ENCODE assay signal across 9 mouse cellular contexts in genomic region chr8:13455295-13455694, GRCm38 (mm10). TPM values are rescaled to one million over a fixed set of nuclear protein-coding genes. Genes with fewer than 3 reads are reported as not detected.
A peak's percentile ranks its signal among the peaks of the same experiment; 100 is the strongest.
DNase-seq lines count a peak whose midpoint lies in the region; ATAC-seq and TF ChIP-seq lines count a peak whose summit lies in the region.
"Had no signal": no experiment of that assay in that cellular context is flagged by ENCODE, and none has a peak within 500 bp of the region (broad histone marks: within the 10 kb centered on the region; RNA-seq: fewer than 3 reads in every experiment).

No protein-coding gene starts in this region.

- peaks cover 2% of the 10 kb centered on the region; the same call in 1 of the 2 replicates for H3K27me3 ChIP-seq in heart, embryonic 11.5 days (ENCODE audit: control insufficient read depth, insufficient read depth, low read length)
- no peaks in the 10 kb centered on the region for H3K27me3 ChIP-seq in MEL (ENCODE audit: control insufficient read depth in 1 of 2, insufficient read depth in 2 of 2, low read length in 2 of 2)
- H3K27me3 ChIP-seq in hindbrain, embryonic 11.5 days (ENCODE audit: control insufficient read depth, insufficient read depth, low read length) = no peaks in the 10 kb centered on the region
- H3K27me3 ChIP-seq in midbrain, embryonic 16.5 days (ENCODE audit: control insufficient read depth, insufficient read depth, low read depth, low read length) = no peaks in the 10 kb centered on the region
- H3K27me3 ChIP-seq: liver, embryonic 15.5 days had no signal

- peak; percentile 69 to 84 (median 80) for TF ChIP-seq CTCF in MEL (IDR thresholded peaks at IDR 0.05 in 2 of 3, conservative IDR thresholded peaks at IDR 0.05 in 1 of 3; ENCODE audit: control insufficient read depth in 1 of 3, insufficient read depth in 1 of 3, low read depth in 2 of 3, low read length in 3 of 3, poor library complexity in 1 of 3, severe bottlenecking in 1 of 3)
- TF ChIP-seq CTCF in left cerebral cortex, adult 2 months (IDR thresholded peaks at IDR 0.05) = peak; percentile 80

- H3K4me3 ChIP-seq in heart, embryonic 11.5 days (ENCODE audit: low read depth, low read length) = no peak overlapping the region
- H3K4me3 ChIP-seq in MEL (ENCODE audit: control insufficient read depth in 1 of 2, insufficient read depth in 1 of 2, low read depth in 2 of 2, low read length in 2 of 2) = no peak overlapping the region
- H3K4me3 ChIP-seq in hindbrain, embryonic 11.5 days (ENCODE audit: low read depth, low read length) = no peak overlapping the region
- H3K4me3 ChIP-seq in left cerebral cortex, adult 2 months = no peak overlapping the region
- H3K4me3 ChIP-seq in midbrain, embryonic 16.5 days (ENCODE audit: low read depth, low read length) = no peak overlapping the region
- H3K4me3 ChIP-seq: liver, embryonic 15.5 days had no signal

- TF ChIP-seq RAD21 in MEL (IDR thresholded peaks at IDR 0.05; ENCODE audit: low read depth, low read length) = peak; percentile 78

- H3K36me3 ChIP-seq in heart, embryonic 11.5 days (ENCODE audit: control insufficient read depth, insufficient read depth, low read length) = no peaks in the 10 kb centered on the region
- H3K36me3 ChIP-seq in MEL (ENCODE audit: control insufficient read depth in 1 of 2, insufficient read depth in 2 of 2, low read length in 2 of 2) = no peaks in the 10 kb centered on the region
- H3K36me3 ChIP-seq in hindbrain, embryonic 11.5 days (ENCODE audit: control insufficient read depth, insufficient read depth, low read length) = no peaks in the 10 kb centered on the region
- H3K36me3 ChIP-seq in midbrain, embryonic 16.5 days (ENCODE audit: control insufficient read depth, insufficient read depth, low read length) = no peaks in the 10 kb centered on the region
- H3K36me3 ChIP-seq: liver, embryonic 15.5 days had no signal

- peak; percentile 34 to 63 for DNase-seq in heart, adult 9 months (ENCODE audit: low spot score in 2 of 2)
- DNase-seq in MEL (ENCODE audit: low read depth, low spot score) = peak; percentile 50
- peak; percentile 60 for DNase-seq in embryo, embryonic 10 days (ENCODE audit: low spot score)
- DNase-seq in hindbrain, embryonic 11.5 days (ENCODE audit: low spot score) = peak; percentile 59
- DNase-seq in left cerebral cortex, adult 2 months (ENCODE audit: extremely low spot score in 1 of 2, low spot score in 2 of 2) = peak; percentile 51 to 56
- DNase-seq in thymus, postnatal 4 days = peak; percentile 70

- H3K79me2 ChIP-seq in MEL (ENCODE audit: control insufficient read depth, insufficient read depth, low read length, poor library complexity) = no peaks in the 10 kb centered on the region

- no peaks in the 10 kb centered on the region for H3K9me3 ChIP-seq in heart, embryonic 11.5 days (replicated peaks; ENCODE audit: control insufficient read depth, low read length)
- H3K9me3 ChIP-seq in MEL (replicated peaks; ENCODE audit: insufficient read depth, low read length) = no peaks in the 10 kb centered on the region
- no peaks in the 10 kb centered on the region for H3K9me3 ChIP-seq in hindbrain, embryonic 11.5 days (ENCODE audit: control insufficient read depth, low read length)
- H3K9me3 ChIP-seq in midbrain, embryonic 16.5 days (replicated peaks; ENCODE audit: control insufficient read depth, low read length, poor library complexity, severe bottlenecking) = no peaks in the 10 kb centered on the region
- H3K9me3 ChIP-seq: liver, embryonic 15.5 days had no signal

- 40% methylated on average over 2 of the region's 2 CpGs for WGBS in heart, embryonic 11.5 days (ENCODE audit: insufficient replicate concordance)
- 35% methylated on average over 2 of the region's 2 CpGs for WGBS in hindbrain, embryonic 11.5 days
- 34% methylated on average over 2 of the region's 2 CpGs for WGBS in midbrain, embryonic 16.5 days

- H3K4me2 ChIP-seq in heart, embryonic 11.5 days = no peak overlapping the region
- H3K4me2 ChIP-seq in hindbrain, embryonic 11.5 days (replicated peaks; ENCODE audit: low read depth, low read length) = no peak overlapping the region
- no peak overlapping the region for H3K4me2 ChIP-seq in midbrain, embryonic 16.5 days (ENCODE audit: low read length)
- H3K4me2 ChIP-seq: liver, embryonic 15.5 days had no signal

- no peak overlapping the region for H3K27ac ChIP-seq in heart, embryonic 11.5 days (ENCODE audit: low read depth, low read length)
- no peak overlapping the region for H3K27ac ChIP-seq in MEL (ENCODE audit: control insufficient read depth, low read depth, low read length)
- H3K27ac ChIP-seq in hindbrain, embryonic 11.5 days (ENCODE audit: low read depth, low read length) = no peak overlapping the region
- no peak overlapping the region for H3K27ac ChIP-seq in left cerebral cortex, adult 2 months
- no peak overlapping the region for H3K27ac ChIP-seq in midbrain, embryonic 16.5 days (ENCODE audit: low read length)
- H3K27ac ChIP-seq: liver, embryonic 15.5 days had no signal

- TF ChIP-seq POLR2A in MEL (IDR thresholded peaks at IDR 0.05; ENCODE audit: control insufficient read depth in 1 of 2, insufficient read depth in 1 of 2, low read depth in 1 of 2, low read length in 2 of 2, poor library complexity in 1 of 2) = no peak

- no peak overlapping the region for H3K9ac ChIP-seq in heart, embryonic 11.5 days (ENCODE audit: low read depth, low read length)
- no peak overlapping the region for H3K9ac ChIP-seq in MEL (ENCODE audit: control insufficient read depth, low read depth, low read length, poor library complexity, severe bottlenecking)
- H3K9ac ChIP-seq in hindbrain, embryonic 11.5 days (ENCODE audit: low read depth, low read length) = no peak overlapping the region
- no peak overlapping the region for H3K9ac ChIP-seq in midbrain, embryonic 16.5 days (ENCODE audit: low read depth, low read length)
- H3K9ac ChIP-seq: liver, embryonic 15.5 days had no signal

- H3K4me1 ChIP-seq in heart, embryonic 11.5 days (ENCODE audit: control insufficient read depth, insufficient read depth, low read length) = no peaks in the 10 kb centered on the region
- no peaks in the 10 kb centered on the region for H3K4me1 ChIP-seq in MEL (ENCODE audit: control insufficient read depth in 1 of 2, insufficient read depth in 2 of 2, low read length in 2 of 2)
- no peaks in the 10 kb centered on the region for H3K4me1 ChIP-seq in hindbrain, embryonic 11.5 days (replicated peaks; ENCODE audit: control insufficient read depth, insufficient read depth, low read length)
- H3K4me1 ChIP-seq in midbrain, embryonic 16.5 days (ENCODE audit: control insufficient read depth, insufficient read depth, low read length) = no peaks in the 10 kb centered on the region; the same call in 1 of the 2 replicates
- H3K4me1 ChIP-seq: liver, embryonic 15.5 days had no signal

- intact Hi-C loops in left cerebral cortex, adult 2 months (cut with DNase I) = loop anchor here (5.0 kb wide), 1 partner anchor 92 kb away; no protein-coding TSS in a partner anchor

- TF ChIP-seq EP300 in MEL (IDR thresholded peaks at IDR 0.05; ENCODE audit: low read depth in 1 of 2, low read length in 2 of 2) = no peak

- ATAC-seq in heart, embryonic 11.5 days (replicated peaks; ENCODE audit: insufficient number of reproducible peaks, low FRiP score, low TSS enrichment) = no peak
- ATAC-seq in hindbrain, embryonic 11.5 days (ENCODE audit: low FRiP score) = no peak; the same call in 1 of the 2 replicates
- peak; percentile 78 for ATAC-seq in midbrain, embryonic 16.5 days

TF ChIP-seq in MEL, 35 proteins besides CTCF, POLR2A, EP300 and RAD21 (continues in another document):
- TF ChIP-seq KAT2A (conservative IDR thresholded peaks at IDR 0.05; ENCODE audit: low read depth, low read length) (no peak), ELF1 (IDR thresholded peaks at IDR 0.05; ENCODE audit: low read depth, low read length) (no peak), TBP (IDR thresholded peaks at IDR 0.05; ENCODE audit: low read depth, low read length) (no peak), SMC3 (IDR thresholded peaks at IDR 0.05; ENCODE audit: low read depth, low read length) (peak; percentile 92)

RNA-seq across cellular contexts. Expression of gene Tmem255b, which starts 20.3 kb away (rescaled TPM):
- polyA plus RNA-seq in heart, embryonic 11.5 days (2014; fragmentation: Nextera tagmentation; extraction: Ambion mirVana) = 0.25 and 0.33 TPM in 2 replicates
- total RNA-seq in MEL (2012; rRNA removed) = not detected in 2 replicates
- polyA plus RNA-seq in MEL (2012; ENCODE audit: insufficient read depth in 1 of 2, insufficient read length in 2 of 2, low read depth in 1 of 2, low replicate concordance in 2 of 2, missing spikeins in 1 of 2) = not detected
- not detected in 2 replicates for polyA plus RNA-seq in hindbrain, embryonic 11.5 days (2014; fragmentation: Nextera tagmentation; extraction: Ambion mirVana)
- 1 to 10 TPM; 3.6 to 5.9 TPM for total RNA-seq in left cerebral cortex, adult 2 months (2021)
- polyA plus RNA-seq in midbrain, embryonic 16.5 days (2015; fragmentation: Nextera tagmentation; extraction: Ambion mirVana) = 0.32 and 1.0 TPM in 2 replicates
- polyA plus RNA-seq: liver, embryonic 15.5 days had no signal

RNA-seq across cellular contexts. Expression of gene Gas6, which starts 39.0 kb away (rescaled TPM):
- polyA plus RNA-seq in heart, embryonic 11.5 days (2014; fragmentation: Nextera tagmentation; extraction: Ambion mirVana) = 12.4 and 17.7 TPM in 2 replicates
- total RNA-seq in MEL (2012; rRNA removed) = not detected in 2 replicates
- not detected for polyA plus RNA-seq in MEL (2012; ENCODE audit: insufficient read depth in 1 of 2, insufficient read length in 2 of 2, low read depth in 1 of 2, low replicate concordance in 2 of 2, missing spikeins in 1 of 2)
- polyA plus RNA-seq in hindbrain, embryonic 11.5 days (2014; fragmentation: Nextera tagmentation; extraction: Ambion mirVana) = 5.9 and 9.8 TPM in 2 replicates
- total RNA-seq in left cerebral cortex, adult 2 months (2021) = 10 to 100 TPM; 96.8 to 98.7 TPM
- 37.7 and 45.7 TPM in 2 replicates for polyA plus RNA-seq in midbrain, embryonic 16.5 days (2015; fragmentation: Nextera tagmentation; extraction: Ambion mirVana)

RNA-seq across cellular contexts. Expression of gene Grk1, which starts 50.4 kb away (rescaled TPM):
- 0.04 and 0.06 TPM in 2 replicates for polyA plus RNA-seq in heart, embryonic 11.5 days (2014; fragmentation: Nextera tagmentation; extraction: Ambion mirVana)
- under 0.01 TPM in 1 of 2 replicates, not detected in the other for total RNA-seq in MEL (2012; rRNA removed)
- under 1 TPM in 1 of 2 experiments, not detected in 1; 0.03 TPM for polyA plus RNA-seq in MEL (2012; ENCODE audit: insufficient read depth in 1 of 2, insufficient read length in 2 of 2, low read depth in 1 of 2, low replicate concordance in 2 of 2, missing spikeins in 1 of 2)
- polyA plus RNA-seq in hindbrain, embryonic 11.5 days (2014; fragmentation: Nextera tagmentation; extraction: Ambion mirVana) = 0.03 TPM in 1 of 2 replicates, not detected in the other
- not detected for total RNA-seq in left cerebral cortex, adult 2 months (2021)
- not detected in 2 replicates for polyA plus RNA-seq in midbrain, embryonic 16.5 days (2015; fragmentation: Nextera tagmentation; extraction: Ambion mirVana)
- polyA plus RNA-seq: liver, embryonic 15.5 days had no signal

RNA-seq across cellular contexts. Expression of gene Atp4b, which starts 58.7 kb away (rescaled TPM):
- 0.21 TPM in 1 of 2 replicates, not detected in the other for polyA plus RNA-seq in heart, embryonic 11.5 days (2014; fragmentation: Nextera tagmentation; extraction: Ambion mirVana)
- total RNA-seq in MEL (2012; rRNA removed) = 0.08 TPM in 1 of 2 replicates, not detected in the other
- polyA plus RNA-seq in MEL (2012; ENCODE audit: insufficient read depth in 1 of 2, insufficient read length in 2 of 2, low read depth in 1 of 2, low replicate concordance in 2 of 2, missing spikeins in 1 of 2) = under 1 TPM in 1 of 2 experiments, not detected in 1; 0.14 TPM
- 0.11 TPM in 1 of 2 replicates, not detected in the other for polyA plus RNA-seq in hindbrain, embryonic 11.5 days (2014; fragmentation: Nextera tagmentation; extraction: Ambion mirVana)
- not detected for total RNA-seq in left cerebral cortex, adult 2 months (2021)
- not detected in 2 replicates for polyA plus RNA-seq in midbrain, embryonic 16.5 days (2015; fragmentation: Nextera tagmentation; extraction: Ambion mirVana)
- polyA plus RNA-seq: liver, embryonic 15.5 days had no signal
